Mouse (Mus musculus) neural tube, embryonic 10.5 days (tissue): ENCODE results near the gene Sirpa.
A peak's percentile ranks its signal among the peaks of the same experiment; 100 is the strongest.

ENCODE experiments used
- DNase-seq: peaks from one replicate; pipeline ENCODE4 v3.0.0-alpha.2; 2017; ENCODE audit warnings: low spot score; ENCODE audit errors: extremely low spot score

Sirpa gene

DNA sequence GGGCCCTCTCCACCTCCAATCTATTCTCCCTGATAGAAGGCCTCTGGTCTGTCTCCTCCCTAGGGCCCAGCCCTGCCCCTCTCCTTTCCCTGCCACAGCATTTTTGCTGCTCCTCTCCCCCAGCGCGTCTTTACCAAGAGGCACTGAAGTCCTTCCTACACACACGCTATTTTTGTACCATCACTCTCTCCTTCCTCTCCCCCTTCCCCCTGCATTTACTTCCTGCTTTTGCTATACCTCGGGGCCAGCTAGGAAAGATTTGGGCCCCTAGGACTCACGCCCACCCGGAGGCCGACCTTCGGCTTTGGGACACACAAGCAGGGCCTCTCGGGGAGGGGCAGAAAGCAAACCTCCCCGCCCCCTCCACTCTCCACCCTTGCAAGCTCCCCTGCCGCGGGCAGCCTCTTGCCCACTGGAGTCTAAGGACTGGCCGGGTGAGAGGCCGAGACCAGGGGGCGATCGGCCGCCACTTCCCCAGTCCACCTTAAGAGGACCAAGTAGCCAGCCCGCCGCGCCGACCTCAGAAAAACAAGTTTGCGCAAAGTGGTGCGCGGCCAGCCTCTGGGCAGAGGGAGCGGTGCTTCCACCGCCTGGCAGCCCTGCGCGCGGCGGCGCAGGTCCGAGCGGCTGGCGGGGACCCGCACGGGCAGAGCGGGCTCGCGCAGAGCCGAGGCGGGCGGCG, at the start of gene Sirpa:
TSS of gene Sirpa (plus strand) at position 377 of the 682 bp plus-strand sequence.
- DNase-seq, result peak; percentile 83

DNA sequence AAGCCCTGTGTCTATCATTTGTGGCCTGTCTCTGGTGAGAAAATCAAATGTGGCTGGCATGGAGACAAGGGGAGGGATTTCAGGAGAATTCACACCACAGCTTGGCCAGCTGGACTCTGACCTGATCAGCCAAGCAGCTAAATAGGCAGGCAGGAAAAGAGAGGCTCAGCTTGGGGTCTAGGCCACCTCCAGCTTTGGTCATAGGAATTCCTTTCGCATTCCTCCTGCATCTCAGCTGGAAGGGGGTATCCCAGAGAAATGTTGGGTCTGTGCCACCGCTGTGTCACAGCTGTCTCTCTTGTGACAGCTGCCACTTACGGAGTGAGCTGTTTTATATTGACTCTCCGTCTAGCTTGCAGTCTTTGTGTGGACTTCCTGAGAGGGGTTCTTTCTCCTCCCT, 48.2 kb upstream of the Sirpa start:
- DNase-seq, result no peak

DNA sequence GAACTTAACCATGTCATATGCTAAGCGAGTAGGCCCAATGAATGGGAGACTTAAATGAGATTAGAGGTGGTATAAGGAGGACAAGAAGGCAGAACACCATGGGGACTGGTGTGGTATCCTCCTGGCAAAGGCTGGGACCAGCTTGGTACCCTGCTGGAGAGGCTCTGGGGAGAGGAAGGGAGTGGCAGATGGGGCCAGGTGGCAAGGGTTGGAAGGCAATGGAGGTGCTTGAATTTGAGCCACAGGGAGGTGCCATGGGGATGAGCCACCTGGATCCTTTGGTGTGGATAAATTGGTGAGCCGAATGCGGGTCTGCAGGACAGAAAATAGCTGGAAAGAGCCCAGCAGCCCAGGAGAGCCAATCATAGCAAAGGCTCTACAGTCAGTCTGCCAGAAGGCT, 47.7 kb upstream of the Sirpa start:
- no peak for DNase-seq

- DNase-seq, result no peak
Measured at GRCm38 (mm10) chr2:129545596-129545995, 47.0 kb upstream of the Sirpa start.

- no peak for DNase-seq
Measured at GRCm38 (mm10) chr2:129546772-129547171, 45.9 kb upstream of the Sirpa start.

DNA sequence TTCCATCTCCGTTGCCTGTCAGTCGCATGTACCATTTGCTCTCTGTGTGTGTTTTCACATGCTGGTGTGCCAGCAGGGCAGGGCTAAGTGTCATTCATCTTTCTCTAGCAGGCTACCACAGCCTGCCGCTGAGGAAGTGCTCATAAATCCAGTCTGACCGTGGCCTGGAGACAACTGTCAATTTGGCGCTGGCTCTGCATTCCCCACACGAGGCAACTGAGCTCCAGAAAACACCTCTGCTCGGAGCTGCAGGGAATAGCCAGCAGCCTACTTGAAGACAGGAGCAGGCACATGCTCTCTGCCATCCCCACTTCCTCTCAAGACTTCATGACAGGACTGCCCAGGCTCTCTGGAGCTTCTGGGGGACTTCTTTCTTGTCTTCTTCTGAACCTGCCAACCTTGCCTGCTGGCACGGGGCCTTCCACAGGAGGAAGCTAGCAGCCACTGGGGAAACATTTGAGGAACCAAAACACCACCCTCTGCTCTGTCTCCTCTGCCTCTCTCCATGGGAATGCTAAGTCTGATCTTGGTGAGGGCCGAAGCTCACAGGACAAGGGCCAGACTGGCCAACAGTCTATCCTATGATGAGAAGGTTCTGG, 43.0 kb upstream of the Sirpa start:
- DNase-seq, result no peak

- no peak for DNase-seq
Measured at GRCm38 (mm10) chr2:129550781-129551180, 41.9 kb upstream of the Sirpa start.

DNA sequence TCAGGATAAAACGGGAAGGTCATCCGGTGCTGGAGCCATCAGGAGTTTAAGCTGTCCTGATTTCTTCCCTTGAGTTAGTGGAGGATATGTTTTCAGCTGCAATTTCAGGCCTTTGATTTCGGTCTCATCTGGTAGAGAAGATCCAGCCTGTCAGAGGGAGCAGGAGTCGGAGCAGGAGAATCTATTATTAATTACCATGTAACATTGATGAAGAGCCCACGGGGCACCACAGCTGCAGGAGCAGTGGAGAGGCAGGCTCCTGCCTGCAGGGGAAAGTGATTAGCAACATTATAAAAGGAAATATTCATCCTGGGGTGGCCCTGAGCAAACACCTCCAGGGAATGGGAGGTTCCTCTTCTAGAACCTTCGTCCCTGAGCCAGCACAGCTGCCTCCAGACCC, 36.6 kb upstream of the Sirpa start:
- DNase-seq, result no peak

- DNase-seq, result no peak
Measured at GRCm38 (mm10) chr2:129558008-129558874, 34.4 kb upstream of the Sirpa start.

GRCm38 (mm10) chr2:129558875-129559219, 33.8 kb upstream of the Sirpa start:
- no peak for DNase-seq

DNA sequence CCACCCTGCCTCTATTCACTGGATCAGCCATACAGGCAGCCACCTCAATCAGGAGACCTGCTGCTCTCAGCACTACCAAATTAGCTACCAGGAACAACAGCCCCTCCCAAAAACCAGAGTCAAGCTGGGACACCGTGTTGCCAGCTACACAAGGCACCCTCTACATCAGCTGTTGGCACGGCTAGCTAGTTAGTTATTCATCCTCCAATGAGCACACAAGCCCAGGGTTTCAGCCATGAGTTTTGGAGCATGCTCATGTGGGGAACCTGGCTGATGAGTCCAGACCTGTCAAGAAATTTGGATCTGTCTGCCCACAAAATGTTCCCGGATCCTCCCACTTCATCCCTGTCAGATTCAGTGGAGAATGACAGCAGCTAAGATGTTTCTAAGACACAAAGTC, 30.8 kb upstream of the Sirpa start:
- DNase-seq, result no peak

- DNase-seq, result no peak
Measured at GRCm38 (mm10) chr2:129563944-129564709, 28.5 kb upstream of the Sirpa start.

DNA sequence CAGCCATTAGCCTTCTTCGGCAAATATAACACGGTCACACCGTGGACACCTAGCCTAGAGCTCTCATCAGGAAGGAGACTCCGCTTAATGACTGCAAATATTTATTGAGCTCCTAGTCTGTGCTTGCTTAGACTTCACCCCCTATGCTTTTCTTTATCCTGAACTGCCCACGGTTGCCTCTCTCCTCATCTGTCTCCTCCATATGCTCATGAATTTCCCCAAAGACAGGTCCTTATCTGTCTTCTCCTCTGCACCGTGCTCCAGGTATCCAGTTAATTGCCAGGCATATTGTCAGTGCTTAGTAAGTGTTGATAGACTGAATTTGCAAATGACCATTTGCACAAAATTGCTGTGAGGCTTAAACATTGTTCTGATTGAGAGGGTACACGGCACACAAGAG, 23.5 kb upstream of the Sirpa start:
- DNase-seq, result no peak

DNA sequence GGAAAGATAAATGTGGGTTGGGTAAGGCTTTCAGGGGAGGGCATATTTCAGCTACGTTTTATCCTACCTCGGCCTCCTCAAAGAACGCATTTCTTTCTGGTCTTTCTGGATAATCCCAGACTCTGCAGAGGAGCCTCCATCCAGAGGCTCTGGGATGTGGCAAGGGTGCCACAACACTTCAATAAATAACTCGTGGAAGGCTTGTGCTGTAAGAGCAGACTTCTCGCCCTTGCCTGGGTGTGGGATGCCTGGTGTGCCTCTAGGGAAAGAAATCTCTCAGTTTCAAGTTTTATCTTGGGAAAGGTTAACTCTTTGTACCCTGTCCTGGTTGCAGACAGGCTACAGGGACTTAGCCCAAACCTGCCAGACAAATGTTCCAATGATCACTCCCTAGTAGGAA, 23.1 kb upstream of the Sirpa start:
- no peak for DNase-seq

DNA sequence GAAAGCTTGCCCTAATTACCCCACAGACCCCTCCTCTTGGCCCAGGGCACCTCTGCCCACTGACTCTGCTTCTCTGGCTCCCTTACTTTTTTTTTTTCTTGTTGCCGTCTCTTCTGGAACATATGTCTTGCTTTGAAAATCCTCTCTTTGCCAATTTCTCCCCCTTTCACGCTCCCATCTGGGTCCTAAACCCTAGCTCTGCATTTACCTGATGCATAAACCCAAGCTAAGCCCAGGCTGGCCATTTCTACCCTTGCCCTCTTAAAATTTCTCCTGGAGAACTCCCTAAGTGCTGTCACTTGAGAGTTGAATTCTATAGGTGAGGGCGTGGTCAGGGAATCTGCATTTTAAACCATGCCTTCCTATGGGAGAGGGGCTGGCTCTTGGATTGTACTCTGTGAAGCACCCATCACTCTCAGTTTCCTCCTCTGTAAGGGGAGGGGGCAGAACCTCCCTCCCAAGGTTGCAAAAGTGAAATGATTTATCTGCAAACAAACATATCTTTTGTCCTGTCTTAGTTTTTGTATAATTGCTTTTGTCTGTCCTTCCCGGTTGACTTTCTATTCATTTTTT, 18.8 kb upstream of the Sirpa start:
- DNase-seq, result no peak

- peak; percentile 55 for DNase-seq
Measured at GRCm38 (mm10) chr2:129574395-129575046, 18.1 kb upstream of the Sirpa start.

GRCm38 (mm10) chr2:129575113-129575512, 17.5 kb upstream of the Sirpa start:
- DNase-seq, result no peak

GRCm38 (mm10) chr2:129576611-129577447, 15.8 kb upstream of the Sirpa start:
- DNase-seq, result no peak

DNA sequence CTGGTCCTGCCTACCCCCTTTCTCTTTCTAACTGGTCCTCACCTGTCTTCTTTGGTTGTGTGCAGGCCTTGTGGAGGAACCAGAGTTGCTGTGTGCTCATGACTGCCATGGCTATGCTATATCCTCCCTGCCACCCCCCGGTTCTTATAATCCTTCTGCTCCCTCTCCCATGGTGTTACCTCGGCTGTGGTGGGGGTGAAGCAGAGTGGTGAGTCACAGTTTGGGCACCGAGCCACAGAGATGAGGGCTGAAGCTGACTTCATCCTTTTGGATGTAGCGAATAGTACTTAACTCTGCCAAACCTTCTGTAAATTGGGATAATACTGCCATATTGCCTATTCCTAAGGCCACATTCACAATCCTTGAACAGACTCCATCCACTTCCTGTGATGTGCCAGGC, 12.0 kb upstream of the Sirpa start:
- DNase-seq, result no peak

GRCm38 (mm10) chr2:129581826-129582225, 10.8 kb upstream of the Sirpa start:
- DNase-seq, result no peak
